Mouse (Mus musculus) frontal cortex, adult (tissue): Measurements from ENCODE around the gene Marc2.

Experiments
- ATAC-seq: cut with Nextera tagmentation; 2 replicates; pipeline ENCODE4 v1.9.2; 2017; ENCODE audit warnings: mild to moderate bottlenecking, moderate library complexity, mixed read lengths; ENCODE audit not compliant: low TSS enrichment

The Marc2 gene

DNA sequence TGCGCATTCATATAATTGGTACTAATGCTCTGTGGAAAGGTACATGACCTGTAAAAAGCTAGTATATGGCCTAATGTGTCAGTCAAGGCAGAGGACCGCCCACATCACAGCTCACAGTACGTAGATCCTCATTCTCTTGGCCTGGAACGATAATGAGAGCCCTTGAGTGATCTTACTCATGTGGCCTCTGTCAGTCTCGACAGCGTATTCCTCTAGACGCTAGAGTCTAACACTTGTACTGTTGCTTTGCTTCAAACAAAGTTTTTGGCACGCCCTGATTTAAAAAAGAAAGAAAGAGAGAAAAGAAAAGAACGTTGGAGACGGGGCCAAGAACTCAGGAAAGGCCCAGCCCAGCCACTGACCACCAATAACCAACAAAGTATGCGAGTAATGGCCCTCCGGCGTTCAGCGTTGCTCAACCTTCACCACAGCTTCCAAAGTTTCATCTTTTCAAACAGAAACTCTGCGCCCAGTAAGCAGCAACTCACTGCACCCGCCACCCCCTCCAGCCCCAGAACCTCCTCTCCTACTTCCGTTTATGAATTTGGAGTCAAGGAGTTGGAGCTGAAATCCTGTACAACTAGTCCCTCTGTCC lies 37.7 kb downstream of the Marc2 start:
- no peak for ATAC-seq

DNA sequence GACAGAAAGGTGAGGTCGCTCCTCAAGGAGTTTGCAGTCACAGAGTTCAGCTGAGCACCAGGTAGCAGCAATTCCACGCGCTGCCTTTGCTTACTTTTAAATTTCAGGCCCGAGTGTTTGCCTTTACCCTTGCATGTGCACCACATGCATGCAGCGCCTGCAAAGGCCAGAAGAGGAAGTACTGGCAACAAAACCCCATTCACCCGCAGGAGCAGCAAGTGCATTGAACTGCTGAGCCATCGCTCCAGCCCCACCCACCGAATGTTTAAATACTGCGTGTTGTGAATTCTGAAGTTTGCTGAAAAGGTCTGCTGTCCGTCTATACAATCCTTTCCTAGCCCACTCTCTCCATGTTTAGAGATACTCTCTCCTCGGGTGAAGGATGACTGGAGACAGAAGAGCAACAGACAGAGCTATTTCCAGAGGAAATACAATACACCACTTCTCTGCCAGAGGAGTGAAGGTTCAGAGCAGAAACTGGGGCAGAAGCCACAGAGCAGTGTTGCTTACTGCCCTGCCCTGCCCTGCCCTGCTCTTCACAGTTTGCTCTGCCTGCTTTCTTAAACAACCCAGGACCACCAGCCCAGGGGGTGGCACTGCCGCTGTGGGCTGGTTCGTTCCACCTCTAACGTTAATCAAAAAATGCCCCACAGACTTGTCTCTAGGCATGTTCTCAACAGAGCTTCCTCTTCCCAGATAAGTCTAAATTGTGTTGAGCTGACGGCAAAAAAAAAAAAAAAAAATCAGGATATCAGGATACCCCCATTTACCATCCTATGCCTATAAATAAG lies 38.4 kb downstream of the Marc2 start:
- no peak for ATAC-seq

DNA sequence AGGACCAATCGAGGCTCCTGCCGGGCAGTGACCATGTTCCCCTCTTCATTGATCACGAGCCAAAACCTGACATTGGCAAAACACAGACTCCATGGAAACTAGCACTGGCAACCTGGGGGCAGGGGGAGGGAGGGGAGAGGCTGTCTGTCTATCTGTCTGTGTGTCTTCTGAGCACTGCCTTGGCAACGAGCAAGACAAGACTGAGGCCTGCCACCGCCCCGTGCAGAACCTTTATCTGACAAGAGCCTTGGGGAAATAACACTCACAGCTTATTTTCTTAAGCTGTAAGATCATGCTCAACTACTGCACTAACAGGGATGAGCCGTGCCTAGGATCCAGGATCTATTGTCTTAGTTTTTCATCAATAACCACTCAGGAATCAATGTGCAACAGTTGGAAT lies 39.1 kb downstream of the Marc2 start:
- ATAC-seq, result no peak

DNA sequence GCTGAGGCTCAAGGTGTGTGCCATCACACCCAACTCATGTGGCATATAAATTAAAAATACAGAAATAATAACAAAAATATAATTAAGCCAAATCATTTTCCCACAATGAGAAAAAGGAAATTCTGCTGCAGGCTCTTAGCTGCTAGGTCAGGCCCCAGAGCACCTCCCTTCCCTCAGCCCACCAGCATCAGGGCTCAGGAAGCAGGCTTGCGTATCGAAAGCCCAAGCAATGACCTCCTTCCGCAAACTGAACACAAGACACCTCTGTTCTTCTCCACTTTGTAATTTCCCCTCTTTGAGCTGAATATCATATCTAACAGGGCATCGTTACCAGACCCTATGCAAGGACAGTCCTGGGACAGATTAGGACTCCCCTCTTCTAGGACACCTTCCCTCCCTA lies 40.5 kb downstream of the Marc2 start:
- no peak for ATAC-seq

DNA sequence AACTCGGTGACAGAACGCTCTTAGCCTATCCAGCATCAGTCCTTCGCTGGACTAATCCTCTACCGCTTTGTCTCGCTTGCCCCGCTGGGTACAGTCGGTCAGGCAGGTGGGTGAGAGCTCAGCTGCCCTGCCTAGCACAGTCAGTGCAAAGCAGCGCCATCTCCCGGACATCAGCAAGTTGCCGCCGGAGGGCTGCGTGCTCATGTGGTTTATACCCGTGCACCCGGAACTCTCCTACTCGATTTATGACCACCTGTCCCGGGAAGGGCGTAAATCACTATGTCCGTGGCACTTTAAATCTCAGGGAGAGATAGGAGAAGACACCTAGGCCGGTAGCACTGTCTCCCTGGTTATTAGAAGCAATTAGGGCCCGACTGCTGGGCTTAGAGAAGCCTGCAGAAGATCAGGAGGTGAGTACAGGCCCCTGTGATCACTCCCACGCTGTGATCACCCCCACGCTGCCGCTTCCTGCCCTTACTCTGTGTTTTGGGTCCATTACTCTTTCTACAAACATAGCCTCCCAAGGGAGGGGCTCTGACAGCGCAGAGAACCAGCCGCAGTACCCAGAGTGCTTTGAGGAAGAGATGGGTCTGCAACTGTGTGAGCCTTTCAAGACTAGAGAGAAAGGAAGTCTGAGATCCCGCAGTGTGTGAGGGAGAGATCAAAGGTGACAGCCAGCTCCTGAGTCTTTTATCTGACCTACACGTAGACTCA lies 52.9 kb downstream of the Marc2 start:
- ATAC-seq, result no peak

DNA sequence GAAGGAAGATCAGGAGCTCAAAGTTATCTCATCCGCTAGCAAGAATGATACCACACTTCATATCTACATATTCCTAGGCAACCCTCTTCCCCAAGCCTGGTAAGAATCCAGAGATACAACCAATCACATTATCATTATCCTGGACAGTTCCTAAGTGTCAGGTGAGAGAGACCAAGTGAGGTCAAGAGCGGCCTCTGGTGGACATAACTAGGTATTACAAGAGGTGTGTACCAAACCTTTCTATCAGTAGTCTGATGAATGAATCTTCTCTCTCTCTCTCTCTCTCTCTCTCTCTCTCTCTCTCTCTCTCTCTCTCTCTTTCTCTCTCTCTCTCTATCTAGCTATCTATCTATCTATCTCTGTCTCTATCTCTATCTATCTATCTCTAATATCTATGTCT lies 55.1 kb downstream of the Marc2 start:
- ATAC-seq, result peak; percentile 64

DNA sequence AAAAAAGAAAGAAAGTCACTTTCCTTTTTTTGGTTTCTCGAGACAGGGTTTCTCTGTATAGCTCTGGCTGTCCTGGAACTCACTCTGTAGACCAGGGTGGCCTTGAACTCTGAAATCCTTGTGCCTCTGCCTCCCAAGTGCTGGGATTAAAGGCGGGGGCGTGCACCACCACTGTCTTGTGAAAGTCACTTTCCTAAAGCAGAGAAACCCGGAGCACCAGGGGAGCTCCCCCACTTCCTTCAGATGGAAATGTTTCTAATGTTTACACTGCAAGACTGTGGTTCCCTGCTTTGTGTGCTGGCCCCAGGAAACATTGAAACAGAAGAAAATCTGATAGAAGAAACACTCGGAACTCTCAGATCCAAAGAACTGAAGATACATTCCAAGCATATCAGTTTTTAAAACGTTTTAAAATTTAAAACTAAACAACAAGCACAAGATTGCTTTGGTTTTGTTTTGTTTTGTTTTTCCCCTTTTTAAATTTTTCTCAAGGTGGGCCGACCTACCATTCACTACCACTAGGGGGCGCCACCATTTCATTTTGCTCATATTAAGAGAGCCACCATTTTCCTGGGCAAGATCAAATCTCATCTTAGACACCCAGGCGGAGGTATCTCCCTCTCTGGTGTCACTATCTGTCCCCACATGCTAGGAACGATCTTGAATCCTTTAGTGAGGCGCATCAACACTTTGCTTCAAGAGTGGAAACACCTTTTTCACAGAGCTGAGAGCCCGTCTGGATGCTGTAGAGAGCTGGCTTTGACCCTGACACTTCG lies 59.7 kb downstream of the Marc2 start:
- ATAC-seq, result no peak

DNA sequence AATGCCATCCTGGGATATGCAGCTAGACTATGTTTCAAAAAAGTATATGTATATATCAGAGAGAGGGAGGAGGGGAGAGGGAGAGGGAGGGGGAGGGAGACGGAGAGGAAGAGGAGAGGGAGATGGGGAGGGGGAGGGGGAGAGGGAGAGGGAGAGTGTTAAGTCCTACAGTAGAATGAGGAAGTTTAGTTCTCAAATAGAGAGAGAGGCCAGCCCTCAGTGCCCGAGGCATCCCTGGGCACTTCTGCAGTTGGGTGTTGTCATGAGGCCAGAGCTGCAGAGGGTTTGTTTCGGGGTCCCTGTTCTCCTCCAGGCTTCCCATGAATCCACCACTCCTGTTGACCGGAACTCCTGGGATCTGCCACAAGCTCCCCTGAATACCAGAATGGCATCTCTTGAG lies 62.6 kb downstream of the Marc2 start:
- no peak for ATAC-seq

DNA sequence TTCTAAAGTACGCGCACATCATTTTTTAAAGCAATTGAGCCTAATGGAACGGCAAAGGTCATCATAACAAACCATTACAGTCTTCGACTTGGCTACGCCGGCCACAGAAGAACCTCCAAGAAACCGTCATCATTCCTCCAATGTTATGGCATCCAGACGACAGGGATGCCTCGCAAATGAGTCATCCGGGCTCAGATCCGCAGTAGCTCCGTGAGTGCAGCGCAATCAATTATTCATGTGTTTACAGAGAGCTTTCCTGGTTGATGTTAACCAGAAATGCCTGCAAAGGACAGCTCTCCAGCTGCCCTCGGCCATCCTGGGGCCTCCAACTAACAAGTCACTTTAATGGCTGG lies 64.1 kb downstream of the Marc2 start:
- no peak for ATAC-seq

DNA sequence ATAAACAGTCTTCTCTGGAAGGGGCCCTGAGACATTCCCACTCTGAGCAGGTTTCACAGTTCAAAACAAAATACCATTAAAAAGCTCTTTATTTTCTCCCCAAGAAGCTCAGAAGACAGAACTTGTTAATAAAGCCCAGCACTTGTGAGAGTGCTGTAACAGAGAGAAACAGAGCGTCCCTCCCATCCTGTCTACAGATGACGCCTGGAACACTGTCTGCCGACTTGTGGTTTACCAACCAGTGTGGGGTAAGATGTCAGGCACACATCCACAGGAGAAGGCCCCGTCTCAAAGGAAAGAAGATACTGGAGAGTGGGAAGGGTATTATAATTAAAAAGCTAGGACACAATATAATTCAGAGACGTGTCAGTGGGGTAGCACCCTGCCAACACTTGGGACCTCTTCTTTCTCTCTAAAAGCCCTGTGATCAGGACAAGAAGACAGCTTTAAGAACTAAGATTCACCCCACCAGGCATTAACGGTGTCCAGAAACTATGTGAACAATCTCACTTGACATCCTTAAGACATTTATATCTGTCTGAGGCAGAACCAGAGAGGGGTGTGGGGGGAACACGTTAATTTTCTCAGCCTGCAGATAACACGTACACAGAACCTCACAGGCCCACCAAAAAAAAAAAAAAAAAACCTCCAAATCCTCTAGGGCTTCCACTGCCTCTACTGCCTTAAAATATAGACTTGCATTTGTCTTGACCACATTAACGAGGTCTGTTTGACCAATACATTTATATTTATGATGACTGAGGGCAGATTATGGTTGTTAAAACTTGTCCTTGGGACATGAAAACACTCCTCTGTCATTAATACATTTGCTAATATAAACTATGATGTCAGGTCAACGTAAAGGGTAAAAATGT lies 64.7 kb downstream of the Marc2 start:
- no peak for ATAC-seq

DNA sequence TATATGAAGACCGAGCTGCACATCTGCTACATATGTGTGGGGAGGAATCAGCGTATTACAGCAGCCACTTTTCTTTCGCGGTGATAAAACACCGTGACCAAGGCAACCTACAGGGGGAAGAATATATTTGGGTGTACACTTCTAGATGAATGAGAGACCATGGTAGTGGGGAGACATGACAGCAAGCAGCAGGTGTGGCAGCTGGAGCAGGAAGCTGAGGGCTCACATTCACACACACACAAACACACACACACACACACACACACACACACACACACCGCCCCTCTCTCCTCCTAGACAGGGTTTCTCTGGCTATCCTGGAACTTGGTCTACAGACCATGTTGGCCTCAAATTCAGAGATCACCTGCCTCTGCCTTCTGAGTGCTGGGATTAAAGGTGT lies 68.1 kb downstream of the Marc2 start:
- no peak for ATAC-seq

DNA sequence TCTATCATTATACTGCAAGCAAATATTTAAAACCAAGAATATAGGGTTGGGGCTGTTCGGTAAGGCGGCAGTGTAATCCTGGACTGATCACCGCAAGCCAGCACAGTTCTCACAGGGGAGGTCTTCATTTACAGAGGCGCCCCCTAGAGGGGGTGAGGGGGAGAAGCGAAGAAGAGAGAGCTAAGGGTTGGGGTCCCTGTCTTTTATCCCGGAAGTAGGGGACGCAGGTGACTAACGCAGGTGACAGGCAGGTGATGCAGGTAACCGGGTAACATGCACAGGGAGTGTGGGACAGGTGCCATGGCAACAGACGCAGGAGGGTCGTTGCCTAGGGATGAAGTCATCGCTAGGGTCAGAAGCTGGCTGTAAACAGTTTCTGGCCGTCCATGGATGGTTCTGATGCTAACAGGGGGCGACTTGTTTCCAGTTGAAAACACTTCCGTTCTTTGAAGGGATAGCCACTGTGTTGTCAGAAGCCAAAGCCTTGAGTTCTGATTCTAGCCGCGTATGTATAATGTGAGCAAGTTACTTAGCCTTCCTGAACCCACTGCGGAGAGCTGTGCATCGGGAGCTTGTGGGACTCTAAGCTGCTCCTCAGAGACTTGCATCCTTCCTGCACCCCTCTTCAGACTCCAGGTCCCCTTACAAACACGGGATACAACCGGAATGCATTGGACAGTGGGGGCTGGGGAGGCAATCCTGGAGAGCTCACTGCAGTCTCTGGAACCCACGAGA lies 69.0 kb downstream of the Marc2 start:
- ATAC-seq, result no peak

DNA sequence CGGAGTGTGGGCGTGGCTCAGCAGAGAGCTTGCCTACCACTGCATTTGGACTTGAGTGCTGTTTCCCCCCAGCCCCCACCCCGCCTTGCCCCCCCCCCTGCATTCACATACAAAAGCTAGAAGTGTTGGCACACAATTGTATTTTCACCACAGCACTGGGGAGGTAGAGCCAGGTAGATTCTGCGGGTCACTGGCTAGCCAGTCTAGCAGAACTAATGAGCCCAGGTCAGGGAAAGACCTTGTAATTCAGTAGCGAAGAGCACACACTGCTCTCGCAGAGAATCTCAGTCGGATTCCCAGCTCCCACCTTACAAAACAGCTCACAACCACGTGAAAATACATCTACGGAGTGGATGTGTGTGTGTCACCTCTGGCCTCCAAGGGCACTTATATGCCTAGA lies 71.0 kb downstream of the Marc2 start:
- no peak for ATAC-seq

DNA sequence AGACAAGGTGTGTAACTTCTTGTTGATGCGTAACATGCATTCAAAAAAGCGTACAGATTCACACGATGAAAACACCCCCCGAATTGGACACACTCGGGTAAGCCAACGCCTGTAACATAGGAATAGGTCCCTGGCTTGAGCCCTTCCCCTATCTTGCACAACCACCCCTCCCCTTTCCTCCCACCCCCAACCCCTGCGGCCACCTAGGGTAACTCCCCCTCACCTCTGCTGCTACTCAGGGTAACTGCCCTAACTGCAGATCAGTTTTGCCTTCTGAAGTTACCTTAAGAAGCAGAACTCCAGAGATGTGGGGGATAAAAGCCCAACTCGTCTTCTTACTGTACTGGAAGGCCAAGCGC lies 74.4 kb downstream of the Marc2 start:
- no peak for ATAC-seq

DNA sequence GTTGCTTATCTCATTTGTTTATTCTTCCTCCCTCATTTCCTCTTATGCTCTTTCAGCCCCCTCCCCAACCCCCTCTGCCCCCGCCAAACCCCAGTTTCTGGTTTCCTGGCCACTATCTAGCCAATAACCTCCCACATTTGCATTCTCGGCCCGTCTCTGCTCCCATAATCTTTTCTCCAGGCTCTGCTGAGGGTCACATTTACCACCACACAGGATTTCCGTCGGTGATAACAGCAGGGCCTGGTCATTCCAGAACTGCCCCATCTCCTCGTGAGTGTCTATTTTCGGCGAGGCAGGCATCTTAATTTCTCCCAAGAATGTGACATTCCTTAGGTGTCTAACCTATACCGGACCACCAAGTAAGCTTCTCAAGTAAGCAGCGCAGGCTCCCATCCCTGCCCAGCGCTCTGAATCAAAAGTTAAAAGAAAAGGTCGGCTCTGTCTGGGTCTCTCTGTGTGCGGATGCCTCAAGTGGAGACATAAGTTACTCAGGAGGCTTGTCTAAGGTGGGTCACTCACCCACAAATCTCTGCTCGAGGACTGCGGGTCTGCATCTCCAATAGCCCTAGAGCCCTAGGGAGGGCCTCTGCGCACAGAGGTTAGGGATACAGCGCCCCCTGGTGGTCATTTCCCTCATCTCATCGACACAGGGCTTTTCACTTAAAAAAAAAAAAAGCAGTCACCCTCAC lies 74.9 kb downstream of the Marc2 start:
- peak; percentile 69; the same call in 1 of the 2 replicates for ATAC-seq

DNA sequence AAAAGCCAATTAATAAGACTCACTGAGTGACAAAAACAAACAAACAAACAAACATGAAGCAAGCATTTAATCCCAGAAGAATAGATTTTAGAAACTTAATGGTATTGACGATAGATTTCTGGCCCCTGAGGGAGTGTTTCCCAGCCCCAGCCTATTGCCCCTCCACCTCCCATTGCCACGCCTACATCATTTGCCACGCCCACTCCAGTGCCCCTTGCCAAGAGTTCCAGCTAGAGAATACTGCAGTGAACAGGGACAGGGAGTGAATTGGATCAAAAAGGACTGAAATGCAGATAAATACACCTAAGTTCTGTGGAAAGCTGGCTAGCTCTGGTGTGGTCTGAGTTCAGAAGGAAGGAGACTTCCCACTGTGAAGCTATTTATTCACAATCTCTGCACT lies 82.4 kb downstream of the Marc2 start:
- ATAC-seq, result no peak
